Mouse (Mus musculus): Measurements from ENCODE around the gene Cc2d2b. TPM values are rescaled to one million over a fixed set of nuclear protein-coding genes. Genes with fewer than 3 reads are reported as not detected.
A peak's percentile ranks its signal among the peaks of the same experiment; 100 is the strongest.

The Cc2d2b gene
- total RNA-seq (2015; ENCODE audit: low replicate concordance) (not detected in 2 replicates), total RNA-seq (2017; ENCODE audit: low replicate concordance) (3.0 TPM in 1 of 2 replicates, not detected in the other)

DNA sequence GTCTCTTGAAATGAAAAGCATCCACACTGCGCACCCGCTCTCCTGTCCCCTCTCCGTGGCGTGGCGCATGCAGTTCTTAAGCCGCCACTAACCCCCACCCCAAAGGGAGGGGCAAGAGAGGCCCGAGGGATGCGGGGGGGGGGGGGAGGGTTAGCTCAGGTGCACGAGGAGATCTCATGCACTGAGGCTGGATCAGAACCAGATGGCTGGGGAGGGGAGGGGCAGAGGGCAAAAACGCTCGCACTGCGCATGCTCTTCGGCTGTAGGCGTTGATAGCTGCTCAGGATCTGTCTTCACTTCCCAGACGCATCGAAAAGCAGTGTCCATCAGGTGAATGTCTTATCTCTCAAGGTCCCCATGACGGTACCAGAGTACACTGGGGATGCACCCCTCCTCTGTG is at the start of gene Cc2d2b:
Gene Cc2d2b, plus strand, starts transcription at position 195 of the 400 bp plus-strand sequence.
- no peak for ATAC-seq (replicated peaks; ENCODE audit: low FRiP score, poor library complexity, severe bottlenecking)

DNA sequence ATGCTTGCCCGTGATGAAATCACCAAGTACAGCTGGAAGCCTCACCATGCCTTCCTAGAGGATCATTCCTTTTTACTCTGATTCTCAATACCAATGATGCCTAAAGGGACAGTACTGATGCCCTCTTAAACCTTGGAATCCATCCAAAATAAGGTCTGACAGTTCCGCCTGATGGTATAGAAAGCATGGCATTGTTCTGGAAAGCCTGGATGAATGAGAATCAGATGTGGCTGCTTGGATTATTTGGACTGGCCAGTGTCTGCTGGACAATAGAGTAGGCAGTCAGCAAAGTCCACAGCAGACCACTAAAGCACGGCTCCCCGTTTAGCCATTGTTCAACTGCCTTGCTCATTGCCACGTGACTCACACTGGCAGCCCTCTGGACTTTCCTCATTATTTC is 48.7 kb upstream of the Cc2d2b start:
- no peak for ATAC-seq (replicated peaks; ENCODE audit: low FRiP score, poor library complexity, severe bottlenecking)

GRCm38 (mm10) chr19:40702406-40702805 is 46.1 kb upstream of the Cc2d2b start:
- ATAC-seq (replicated peaks; ENCODE audit: low FRiP score, poor library complexity, severe bottlenecking) = no peak

- ATAC-seq (replicated peaks; ENCODE audit: low FRiP score, poor library complexity, severe bottlenecking) = no peak
These were observed 35.5 kb upstream of the Cc2d2b start for GRCm38 (mm10) chr19:40712889-40713628.

- no peak for ATAC-seq (replicated peaks; ENCODE audit: low FRiP score, poor library complexity, severe bottlenecking)
These were observed 33.9 kb upstream of the Cc2d2b start for GRCm38 (mm10) chr19:40714700-40715099.

DNA sequence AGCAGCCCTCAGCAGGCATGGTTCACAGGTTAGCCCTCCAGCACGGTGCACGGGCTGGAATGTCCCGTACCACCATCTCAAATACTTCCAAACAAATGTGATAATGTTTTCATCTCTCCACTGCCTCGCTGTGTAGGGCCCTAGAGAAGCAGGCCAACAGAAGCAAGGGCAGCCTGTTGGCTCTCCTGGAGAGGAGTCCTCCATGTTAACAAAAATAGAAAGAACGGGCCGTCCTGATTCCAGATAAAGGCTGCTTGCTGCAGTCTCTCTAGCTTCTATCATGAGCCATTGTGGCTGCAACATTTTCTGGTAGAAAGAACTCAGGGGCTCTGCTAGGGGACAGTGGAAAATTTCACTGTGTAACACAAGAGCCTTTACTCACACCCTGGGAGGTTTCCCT is 31.6 kb upstream of the Cc2d2b start:
- ATAC-seq (replicated peaks; ENCODE audit: low FRiP score, poor library complexity, severe bottlenecking) = no peak

DNA sequence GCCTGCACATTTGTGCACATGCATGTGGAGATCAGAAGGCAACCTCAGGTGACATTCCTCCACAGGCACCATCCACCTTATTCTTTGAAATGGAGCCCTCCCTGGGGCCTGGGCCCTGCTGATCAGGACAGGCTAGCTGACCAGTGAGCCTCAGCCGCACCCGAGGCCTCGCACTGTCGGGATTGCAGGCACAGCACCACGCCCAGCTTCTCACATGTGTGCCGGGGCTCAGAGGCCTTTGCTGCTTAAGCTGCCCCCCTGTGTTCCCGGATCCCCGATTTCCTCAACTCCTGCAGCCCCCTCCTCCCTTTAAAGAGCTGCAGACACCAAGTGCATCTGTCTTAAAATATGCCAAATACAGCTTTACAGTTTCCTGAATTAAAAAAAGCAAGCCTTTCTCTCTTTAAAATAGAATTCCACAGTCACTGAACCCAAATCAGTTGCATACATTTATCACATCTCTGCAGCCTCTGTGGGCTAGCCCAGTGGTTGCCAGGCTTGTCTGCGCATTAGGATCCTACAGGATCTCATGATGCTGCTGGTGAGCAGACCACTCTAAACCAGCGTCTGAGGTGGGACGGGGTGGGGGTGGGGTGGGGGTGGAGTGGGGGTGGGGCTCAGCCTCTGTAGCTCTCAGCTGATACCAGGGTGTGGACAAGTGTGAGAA is 29.0 kb upstream of the Cc2d2b start:
- ATAC-seq (replicated peaks; ENCODE audit: low FRiP score, poor library complexity, severe bottlenecking) = no peak

GRCm38 (mm10) chr19:40720381-40720780 is 28.2 kb upstream of the Cc2d2b start:
- ATAC-seq (replicated peaks; ENCODE audit: low FRiP score, poor library complexity, severe bottlenecking) = no peak

DNA sequence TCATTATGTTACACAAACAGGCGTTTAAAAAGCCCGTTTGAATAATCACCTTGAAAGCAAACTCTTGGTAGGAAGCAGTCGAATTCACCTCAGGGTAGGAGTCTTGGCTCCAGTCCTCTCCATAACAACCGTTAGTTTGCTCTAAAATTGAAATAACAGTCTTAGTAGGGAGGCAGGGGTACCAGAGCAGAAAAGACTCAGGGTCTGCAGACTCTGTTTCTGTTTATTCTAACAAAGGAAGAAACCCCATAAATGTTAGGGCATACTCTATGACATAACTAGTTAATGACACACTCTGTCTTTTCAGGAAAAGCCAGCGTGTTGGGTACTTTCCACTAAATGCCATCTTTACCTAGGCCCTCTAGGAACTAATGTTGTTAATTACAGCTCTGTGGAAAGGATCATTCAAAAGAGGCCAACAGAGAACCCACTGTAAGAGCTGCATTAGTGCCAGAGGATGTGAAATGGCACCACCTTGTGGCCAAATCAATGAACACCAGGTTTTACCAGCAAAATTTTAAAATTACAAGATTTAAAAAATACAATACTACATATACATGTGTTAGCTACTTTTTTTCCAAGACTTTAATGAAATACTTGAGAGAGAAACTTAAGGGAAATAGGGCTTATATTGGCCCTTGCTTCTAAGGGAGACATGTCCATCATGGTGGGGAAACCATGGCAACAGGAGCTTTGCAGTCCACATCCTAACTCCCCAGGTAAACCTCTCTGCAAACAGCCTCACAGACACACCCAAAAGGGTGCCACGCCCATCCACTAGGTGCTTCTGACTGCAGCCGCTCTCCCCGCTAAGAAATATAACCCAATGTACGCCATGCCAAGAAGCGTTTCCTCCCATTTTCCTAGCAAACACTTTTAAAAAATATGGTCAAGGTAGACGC is 26.2 kb upstream of the Cc2d2b start:
- ATAC-seq (replicated peaks; ENCODE audit: low FRiP score, poor library complexity, severe bottlenecking) = peak; percentile 55; the same call in 1 of the 2 replicates

GRCm38 (mm10) chr19:40723516-40723915 is 25.0 kb upstream of the Cc2d2b start:
- no peak for ATAC-seq (replicated peaks; ENCODE audit: low FRiP score, poor library complexity, severe bottlenecking)

DNA sequence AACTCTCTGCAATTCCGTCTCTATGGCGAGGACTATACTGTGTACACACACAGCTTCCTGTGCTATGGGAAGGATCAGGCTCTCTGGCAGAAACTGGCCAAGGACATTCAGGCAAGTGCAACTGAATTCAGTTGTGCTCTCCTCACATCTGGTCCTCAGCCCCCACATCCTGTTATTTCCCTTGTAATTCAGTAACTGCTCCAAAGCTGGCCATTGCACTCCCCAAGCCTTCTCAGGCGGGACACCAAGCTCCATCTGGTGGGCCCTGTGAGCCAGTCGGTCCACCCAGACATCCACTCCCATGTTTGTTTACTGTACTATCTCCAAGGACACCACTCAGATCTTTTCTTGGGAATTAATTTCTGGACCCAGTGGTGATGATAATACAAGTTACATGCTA is 22.4 kb upstream of the Cc2d2b start:
- no peak for ATAC-seq (replicated peaks; ENCODE audit: low FRiP score, poor library complexity, severe bottlenecking)

DNA sequence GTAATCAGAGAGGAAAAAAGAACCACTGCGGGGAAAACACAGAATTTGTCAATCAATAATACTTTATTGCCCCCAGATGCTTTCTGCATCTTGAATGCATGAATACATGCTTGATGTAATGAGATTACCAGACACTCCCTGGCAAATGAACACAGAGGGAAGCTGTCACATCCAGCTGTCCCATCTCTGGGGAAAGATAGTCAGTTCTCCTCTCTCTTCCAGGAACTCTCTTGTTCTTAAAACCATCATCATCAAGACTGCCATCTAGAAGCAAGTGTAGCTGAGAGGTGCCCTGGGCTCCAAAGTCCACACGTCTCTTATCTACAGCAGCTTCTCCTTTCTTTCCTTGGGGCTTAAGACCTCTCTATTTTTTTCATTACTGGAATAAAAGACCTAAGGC is 21.9 kb upstream of the Cc2d2b start:
- ATAC-seq (replicated peaks; ENCODE audit: low FRiP score, poor library complexity, severe bottlenecking) = no peak

- ATAC-seq (replicated peaks; ENCODE audit: low FRiP score, poor library complexity, severe bottlenecking) = no peak
These were observed 20.3 kb upstream of the Cc2d2b start for GRCm38 (mm10) chr19:40728213-40728612.

- ATAC-seq (replicated peaks; ENCODE audit: low FRiP score, poor library complexity, severe bottlenecking) = no peak
These were observed 19.7 kb upstream of the Cc2d2b start for GRCm38 (mm10) chr19:40728732-40729420.

DNA sequence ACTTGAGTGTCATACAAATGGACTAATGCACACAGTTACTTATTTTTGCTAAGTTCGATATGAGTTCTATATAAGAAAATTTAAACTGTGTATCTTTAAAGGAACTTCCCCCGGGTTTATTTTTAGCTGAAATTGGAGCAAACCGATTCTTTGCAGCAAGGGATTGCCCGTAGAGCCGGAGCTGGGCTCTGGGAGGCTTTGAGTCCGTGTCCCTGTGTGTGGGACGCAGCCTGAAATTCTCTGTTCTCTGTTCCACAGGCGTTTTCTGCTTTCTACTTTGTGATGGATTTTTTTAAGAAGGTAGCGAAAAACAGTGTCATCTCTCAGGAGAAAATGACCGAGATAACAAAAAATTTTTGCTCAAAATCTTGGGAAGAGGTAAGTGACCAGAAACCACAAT is 15.1 kb upstream of the Cc2d2b start:
- no peak for ATAC-seq (replicated peaks; ENCODE audit: low FRiP score, poor library complexity, severe bottlenecking)

GRCm38 (mm10) chr19:40733849-40734248 is 14.7 kb upstream of the Cc2d2b start:
- ATAC-seq (replicated peaks; ENCODE audit: low FRiP score, poor library complexity, severe bottlenecking) = no peak

- peak; percentile 67; the same call in 1 of the 2 replicates for ATAC-seq (replicated peaks; ENCODE audit: low FRiP score, poor library complexity, severe bottlenecking)
These were observed 11.7 kb upstream of the Cc2d2b start for GRCm38 (mm10) chr19:40736680-40737512.

DNA sequence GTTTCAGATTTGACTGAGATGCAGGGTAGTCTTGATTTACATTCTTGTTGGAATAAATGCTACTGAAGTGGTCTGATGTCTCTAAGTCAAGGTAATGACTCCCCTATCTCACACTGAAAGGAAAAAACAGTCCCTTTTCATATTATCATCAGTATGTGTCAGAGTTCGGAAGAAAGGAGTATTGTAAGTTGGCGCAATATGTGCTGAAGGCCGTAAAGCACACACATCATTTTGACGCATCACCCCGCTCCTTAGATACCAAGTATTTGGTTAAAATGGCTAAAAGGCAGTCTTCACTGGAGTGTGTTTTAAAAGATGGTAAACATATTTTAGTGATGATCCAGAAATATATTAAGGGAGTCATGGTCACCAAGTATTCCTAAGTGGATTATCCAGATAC is 10.9 kb upstream of the Cc2d2b start:
- no peak for ATAC-seq (replicated peaks; ENCODE audit: low FRiP score, poor library complexity, severe bottlenecking)
